Mouse (Mus musculus) thymus, adult 2 months (tissue): ENCODE results near the gene Cldnd2.

ENCODE experiments used
- CTCF ChIP-seq: fragments of 200-500 bp; IDR thresholded peaks from 2 replicates; pipeline ENCODE4 v1.5.1; 2012; ENCODE audit warnings: mild to moderate bottlenecking, control low read depth, low read length, moderate library complexity, borderline replicate concordance; ENCODE audit not compliant: control insufficient read depth, poor library complexity, insufficient read depth; ENCODE audit errors: extremely low read depth
- POLR2A ChIP-seq: fragments of 200-500 bp; IDR thresholded peaks from 2 replicates; pipeline ENCODE4 v1.6.1; 2012; ENCODE audit warnings: mild to moderate bottlenecking, low read length, control low read depth, moderate library complexity; ENCODE audit not compliant: control insufficient read depth, poor library complexity, insufficient read depth; ENCODE audit errors: extremely low read depth

DNA sequence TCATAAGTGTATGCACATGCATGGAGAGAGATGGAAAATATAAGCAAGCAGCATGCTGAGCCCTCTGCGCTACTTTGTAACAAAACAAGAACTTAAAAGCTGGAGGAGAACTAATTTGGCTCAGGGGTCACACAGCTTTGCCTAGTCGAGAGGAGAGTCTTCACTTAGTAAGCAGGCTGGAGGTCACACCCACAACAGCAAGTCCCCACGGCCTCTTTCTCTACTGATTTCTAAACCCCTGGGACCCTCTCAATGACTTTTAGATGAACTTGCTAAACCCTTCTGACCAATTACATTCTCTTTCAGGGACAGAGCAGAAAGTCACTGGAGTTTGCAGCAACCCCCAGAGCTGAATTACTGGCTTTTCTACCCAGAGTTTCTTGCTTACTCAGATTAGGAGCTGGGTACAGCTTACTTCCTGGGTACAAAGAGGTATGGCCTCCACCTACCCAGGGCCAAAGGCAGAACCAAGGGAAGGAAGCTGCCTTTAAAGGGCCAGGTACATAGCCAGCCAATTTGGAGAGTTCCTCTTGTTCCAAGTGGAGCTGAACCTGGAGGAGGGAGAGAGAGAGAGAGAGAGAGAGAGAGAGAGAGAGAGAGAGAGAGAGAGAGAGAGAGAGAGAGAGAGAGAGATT, 16.5 kb upstream of the Cldnd2 start:
- TF ChIP-seq CTCF: no peak
- no peak for TF ChIP-seq POLR2A
